Mouse (Mus musculus) embryo, embryonic 11 days (tissue): Measurements from ENCODE around the gene Ubxn1.
"Not testable (repeated sequence)": the region's sequence is repeated elsewhere in the genome, so short reads cannot be mapped to it uniquely, and the experiment has no call there.

Source experiments
- DNase-seq: peaks from one replicate; pipeline ENCODE4 v3.0.0-alpha.2; 2015

Gene Ubxn1

DNA sequence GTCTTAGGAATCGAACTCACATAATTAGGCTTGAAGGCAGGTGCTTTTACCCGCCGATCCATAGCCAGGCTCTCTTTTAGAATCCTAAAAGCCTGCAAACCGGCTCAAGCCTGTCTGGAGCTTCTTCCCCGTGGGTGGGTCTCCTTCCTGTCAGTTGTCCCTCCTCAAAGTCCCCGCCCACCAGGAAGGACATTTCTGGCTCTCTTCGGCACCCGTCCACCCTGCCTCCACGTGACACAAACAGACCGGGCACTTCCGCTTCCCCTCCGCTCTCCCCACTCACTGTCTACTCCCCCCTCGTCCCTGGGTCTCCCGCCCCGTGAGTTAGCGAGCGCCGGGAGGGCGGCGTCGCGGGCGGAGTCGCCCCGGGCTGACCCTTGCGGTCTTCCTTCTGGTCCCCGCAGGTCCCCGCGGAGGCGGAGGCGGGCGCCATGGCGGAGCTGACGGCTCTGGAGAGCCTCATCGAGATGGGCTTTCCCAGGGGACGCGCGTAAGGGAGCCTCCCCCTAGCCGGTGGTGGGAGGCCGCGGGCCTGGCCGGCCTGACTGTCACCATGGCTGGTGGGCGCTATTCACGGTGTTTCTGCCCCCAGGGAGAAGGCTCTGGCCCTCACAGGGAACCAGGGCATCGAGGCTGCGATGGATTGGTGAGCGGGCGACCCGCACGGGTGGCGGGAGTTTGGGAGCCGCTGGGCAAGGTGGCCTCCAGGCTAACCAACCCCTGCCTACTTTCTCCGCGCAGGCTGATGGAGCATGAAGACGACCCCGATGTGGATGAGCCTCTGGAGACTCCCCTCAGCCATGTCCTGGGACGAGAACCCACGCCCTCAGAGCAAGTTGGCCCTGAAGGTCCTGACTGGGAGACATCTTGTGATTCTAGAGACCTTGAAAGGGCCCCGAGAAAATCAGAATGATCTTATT, at the start of gene Ubxn1:
Gene Ubxn1, plus strand, starts transcription at position 230 of the 920 bp plus-strand sequence.
- peak; percentile 96 for DNase-seq

GRCm38 (mm10) chr19:8822696-8823095, 48.6 kb upstream of the Ubxn1 start:
- no peak for DNase-seq

DNA sequence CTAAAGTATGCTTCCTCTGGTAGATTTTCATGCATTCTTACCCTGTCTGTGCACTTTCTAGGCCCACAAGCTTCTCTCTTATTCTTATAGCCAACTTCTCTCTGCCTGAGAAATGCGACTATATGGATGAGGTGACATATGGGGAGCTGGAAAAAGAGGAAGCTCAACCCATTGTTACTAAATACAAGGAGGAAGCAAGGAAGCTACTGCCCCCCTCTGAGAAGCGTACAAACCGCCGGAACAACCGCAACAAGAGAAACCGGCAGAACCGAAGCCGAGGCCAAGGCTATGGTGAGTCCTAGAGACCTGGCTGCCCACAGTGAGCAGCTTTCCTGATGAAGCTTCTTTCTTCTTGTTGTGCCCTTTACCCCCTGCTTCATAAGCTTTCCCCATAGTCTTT, 41.6 kb upstream of the Ubxn1 start, which contains the start of gene AC129217.1:
Gene AC129217.1, plus strand, starts transcription at position 114 of the 400 bp plus-strand sequence.
- no peak for DNase-seq

GRCm38 (mm10) chr19:8830664-8831063, 40.6 kb upstream of the Ubxn1 start:
- no peak for DNase-seq

DNA sequence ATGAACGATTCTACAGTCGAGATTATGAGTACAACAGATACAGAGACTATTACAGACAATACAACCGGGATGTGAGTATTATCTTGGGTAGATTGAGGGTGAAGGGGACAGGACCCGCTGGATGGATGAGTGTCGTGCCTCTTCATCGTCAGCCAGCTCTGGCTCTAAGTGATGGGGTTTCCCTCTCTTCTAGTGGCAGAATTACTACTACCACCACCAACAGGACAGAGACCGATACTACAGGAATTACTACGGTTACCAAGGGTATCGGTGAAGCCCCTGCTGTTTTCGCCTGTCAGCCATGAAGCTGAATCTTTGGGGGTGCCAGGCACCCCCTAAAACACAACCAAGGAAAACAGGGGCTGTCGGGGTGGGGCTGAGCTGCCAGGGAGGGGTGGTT, 40.0 kb upstream of the Ubxn1 start:
- no peak for DNase-seq

DNA sequence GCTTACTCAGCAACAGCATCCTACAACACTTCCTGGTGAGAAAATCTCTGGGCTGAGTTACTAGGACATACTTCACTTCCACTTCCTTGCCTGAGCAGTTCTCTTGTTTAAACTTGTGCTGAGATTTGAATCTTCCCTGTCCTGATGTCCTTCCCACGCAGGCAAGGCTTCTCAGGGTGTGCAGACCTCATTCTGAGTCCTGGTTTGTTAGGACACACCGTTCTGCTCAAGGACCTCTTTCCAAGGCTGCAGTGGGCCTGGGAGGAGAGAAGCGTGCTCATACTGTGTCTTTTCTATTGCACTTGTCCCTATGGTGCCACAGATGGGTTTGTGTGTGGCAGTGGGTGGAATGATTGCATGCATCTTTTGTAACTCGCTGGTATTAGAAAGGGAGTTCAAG, 38.3 kb upstream of the Ubxn1 start:
- DNase-seq: no peak

DNA sequence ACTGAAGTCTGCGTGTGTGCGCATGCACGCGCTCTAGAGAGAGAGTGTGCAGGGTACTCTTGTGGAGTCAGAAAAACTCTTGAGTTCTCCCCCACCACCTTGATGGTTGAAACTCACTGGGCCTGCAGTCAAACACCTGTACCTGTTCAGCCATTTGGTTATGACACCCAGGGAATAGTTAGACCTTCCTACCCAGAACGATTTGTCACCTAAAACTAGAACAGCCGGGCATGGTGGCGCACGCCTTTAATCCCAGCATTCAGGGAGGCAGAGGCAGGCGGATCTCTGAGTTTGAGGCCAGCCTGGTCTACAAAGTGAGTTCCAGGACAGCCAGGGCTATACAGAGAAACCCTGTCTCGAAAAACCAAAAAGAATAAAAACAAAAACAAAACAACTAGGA, 35.0 kb upstream of the Ubxn1 start:
- DNase-seq: not testable (repeated sequence)

- DNase-seq: peak; percentile 92
Measured at GRCm38 (mm10) chr19:8837251-8837791, 34.0 kb upstream of the Ubxn1 start, which contains the start of gene Bscl2. Bscl2 (plus strand) TSS chr19:8837467.

DNA sequence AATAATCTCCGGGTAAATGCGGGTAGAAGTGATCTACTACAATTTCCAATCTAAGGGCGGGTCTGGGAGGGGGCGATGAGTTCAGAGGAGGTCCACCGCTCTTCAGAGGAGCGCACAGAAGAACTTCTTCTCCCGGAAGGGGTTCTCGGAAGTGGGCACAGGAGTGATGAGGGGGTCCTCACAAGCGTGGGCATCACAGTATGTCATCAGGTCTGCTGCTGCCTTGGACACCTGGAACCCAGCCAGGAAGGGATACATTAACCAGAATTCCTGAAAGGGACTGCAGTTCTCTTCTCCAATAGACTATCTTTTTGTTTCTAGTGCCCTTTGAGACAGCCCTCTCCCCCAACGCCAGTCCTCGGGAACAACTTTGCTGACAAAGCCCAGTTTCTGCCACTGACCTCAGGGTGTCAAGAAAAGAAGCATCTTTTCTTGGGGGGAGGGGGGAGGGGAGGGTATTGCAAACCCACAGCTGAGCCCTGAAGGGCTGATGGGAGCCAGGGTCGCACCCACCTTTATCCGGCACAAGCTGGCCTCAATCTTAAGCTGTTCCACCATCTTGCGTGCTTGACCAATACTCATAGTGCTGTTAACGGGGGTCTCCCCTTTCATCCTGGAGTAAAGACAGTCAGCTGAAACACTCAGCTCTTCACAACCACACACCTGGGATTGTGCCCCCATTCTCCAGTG, 33.1 kb upstream of the Ubxn1 start:
- DNase-seq: peak; percentile 39

DNA sequence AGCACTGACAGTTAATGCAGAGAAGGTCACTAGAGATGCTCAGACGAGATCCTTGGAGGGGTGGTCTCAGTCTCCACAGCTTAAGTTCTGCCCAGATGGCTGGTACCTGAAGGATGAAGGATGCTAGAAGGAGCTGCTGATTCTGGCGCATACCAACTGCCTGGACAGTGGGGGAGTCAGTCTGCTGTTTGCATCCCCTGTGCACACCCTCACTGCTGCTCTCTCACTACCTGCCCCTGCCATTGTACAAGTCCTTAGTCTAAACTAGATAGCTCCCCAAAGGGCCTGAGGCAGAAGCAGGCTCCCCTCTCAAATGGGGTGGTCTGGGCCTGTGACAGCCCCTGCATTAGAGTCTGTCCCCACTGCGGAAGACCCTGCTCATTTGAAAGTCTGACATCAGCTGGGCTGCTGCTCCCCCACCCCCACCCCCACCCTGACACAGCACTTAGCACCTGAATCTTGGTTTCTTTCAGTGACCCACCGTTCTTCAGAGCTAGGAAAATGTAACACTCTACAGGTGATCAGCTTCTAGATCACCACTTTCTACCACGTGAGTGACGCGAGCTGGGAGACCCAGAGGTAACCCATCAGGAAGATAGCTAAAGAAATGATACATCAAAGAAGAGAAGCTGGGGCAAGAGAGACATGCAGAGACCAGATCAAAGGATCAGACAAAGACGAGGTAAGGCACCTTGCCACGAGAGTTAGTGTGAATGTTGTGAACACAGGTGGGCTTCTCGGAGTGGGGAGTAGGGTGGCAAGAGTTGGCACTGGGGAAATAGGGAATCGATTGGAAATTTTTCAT, 32.0 kb upstream of the Ubxn1 start, which contains the start of gene Gng3:
Gene Gng3, minus strand, starts transcription at position 92 of the 805 bp plus-strand sequence.
- DNase-seq: peak; percentile 57

- DNase-seq: peak; percentile 84
Measured at GRCm38 (mm10) chr19:8839908-8840791, 31.1 kb upstream of the Ubxn1 start.

GRCm38 (mm10) chr19:8841012-8841411, 30.3 kb upstream of the Ubxn1 start:
- no peak for DNase-seq

DNA sequence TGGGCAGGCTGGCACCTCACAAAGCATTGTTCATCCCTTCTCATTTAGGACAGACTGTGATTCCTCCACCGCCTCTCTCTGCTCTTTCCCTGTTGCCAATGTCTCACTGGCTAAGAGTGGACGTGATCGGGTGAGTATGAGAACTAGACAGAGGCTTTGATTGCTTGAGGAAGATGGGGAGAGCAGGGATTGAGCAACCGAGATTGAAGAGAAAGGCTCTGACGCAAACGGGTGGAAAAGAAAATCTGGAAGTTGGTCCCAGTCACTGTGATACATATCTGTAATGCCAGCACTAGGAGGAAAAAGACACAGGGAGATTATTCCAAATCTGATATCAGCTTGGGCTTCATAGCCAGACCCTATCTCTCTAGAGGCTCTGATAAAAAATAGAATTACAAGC, 28.3 kb upstream of the Ubxn1 start:
- no peak for DNase-seq

DNA sequence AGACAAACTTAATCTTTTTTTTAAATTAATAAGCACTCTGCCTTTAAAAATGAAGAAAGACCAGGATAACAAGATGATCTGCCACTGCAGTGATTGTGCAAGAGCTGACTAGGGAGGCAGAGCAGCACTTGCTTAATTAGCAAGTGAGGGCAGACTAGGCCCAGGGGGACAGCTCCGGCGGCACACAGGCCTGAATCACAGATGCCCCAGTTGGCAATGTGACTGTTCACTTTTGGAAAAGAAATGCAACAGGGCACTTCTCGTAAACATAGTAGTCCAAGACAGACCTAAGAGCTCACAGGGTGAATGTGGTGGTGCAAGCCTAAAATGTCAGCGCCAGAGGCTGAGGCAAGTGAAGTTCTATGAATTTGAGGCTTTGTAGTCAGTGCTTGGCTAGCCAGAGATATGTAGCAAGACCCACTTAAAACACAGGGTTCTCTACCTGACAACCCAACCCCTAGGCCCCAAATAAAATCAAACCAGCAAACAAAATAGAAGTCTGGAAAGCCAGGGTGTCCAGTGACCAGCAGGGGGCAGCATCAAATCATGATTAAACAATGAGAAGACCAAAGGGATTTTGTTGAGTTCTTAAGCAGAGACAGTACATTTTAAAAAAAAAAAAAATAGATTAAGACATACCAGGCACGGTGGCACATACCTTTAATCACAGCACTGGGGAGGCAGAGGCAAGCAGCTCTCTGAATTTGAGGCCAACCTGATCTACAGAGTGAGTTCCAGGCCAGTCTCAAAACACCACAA, 26.7 kb upstream of the Ubxn1 start:
- peak; percentile 88 for DNase-seq

- no peak for DNase-seq
Measured at GRCm38 (mm10) chr19:8848356-8848755, 22.9 kb upstream of the Ubxn1 start.

- DNase-seq: peak; percentile 61
Measured at GRCm38 (mm10) chr19:8850402-8850901, 20.8 kb upstream of the Ubxn1 start, which contains the start of gene Lrrn4cl. Lrrn4cl (plus strand) TSS chr19:8850768.

DNA sequence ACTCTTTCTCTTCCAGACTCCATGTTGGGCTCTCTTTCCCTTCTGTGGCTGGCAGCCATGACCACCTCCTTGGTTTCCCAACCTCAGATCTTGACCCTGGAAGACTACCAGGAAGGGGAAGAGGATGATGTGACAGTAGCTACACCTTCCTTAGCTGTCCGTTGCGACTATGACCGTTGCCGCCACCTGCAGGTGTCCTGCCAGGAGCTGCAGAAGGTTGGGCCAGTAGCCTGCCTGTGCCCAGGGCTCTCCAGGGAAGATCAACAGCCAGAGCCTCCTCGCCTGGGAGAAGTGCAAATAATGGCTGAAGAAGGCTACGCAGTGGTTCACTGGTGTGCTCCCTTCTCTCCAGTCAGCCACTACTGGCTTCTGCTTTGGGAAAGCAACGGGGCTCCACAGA, 19.7 kb upstream of the Ubxn1 start:
- DNase-seq: no peak

GRCm38 (mm10) chr19:8852236-8852928, 18.9 kb upstream of the Ubxn1 start:
- no peak for DNase-seq

- DNase-seq: no peak
Measured at GRCm38 (mm10) chr19:8853117-8853516, 18.2 kb upstream of the Ubxn1 start.

GRCm38 (mm10) chr19:8857689-8858088, 13.6 kb upstream of the Ubxn1 start:
- DNase-seq: peak; percentile 55
